Mouse (Mus musculus): ENCODE data around the gene Ssh3.

GRCm38 (mm10) chr19:4291161-4291560, 22.2 kb upstream of the Ssh3 start:
- TF ChIP-seq CTCF (IDR thresholded peaks at IDR 0.05; ENCODE audit: low read depth) (no peak), EP300 (IDR thresholded peaks at IDR 0.05; ENCODE audit: low read depth) (no peak)

All from heart, postnatal 0 days (tissue).